13 mouse cellular contexts compared by ENCODE assay signal in the genomic region with DNA sequence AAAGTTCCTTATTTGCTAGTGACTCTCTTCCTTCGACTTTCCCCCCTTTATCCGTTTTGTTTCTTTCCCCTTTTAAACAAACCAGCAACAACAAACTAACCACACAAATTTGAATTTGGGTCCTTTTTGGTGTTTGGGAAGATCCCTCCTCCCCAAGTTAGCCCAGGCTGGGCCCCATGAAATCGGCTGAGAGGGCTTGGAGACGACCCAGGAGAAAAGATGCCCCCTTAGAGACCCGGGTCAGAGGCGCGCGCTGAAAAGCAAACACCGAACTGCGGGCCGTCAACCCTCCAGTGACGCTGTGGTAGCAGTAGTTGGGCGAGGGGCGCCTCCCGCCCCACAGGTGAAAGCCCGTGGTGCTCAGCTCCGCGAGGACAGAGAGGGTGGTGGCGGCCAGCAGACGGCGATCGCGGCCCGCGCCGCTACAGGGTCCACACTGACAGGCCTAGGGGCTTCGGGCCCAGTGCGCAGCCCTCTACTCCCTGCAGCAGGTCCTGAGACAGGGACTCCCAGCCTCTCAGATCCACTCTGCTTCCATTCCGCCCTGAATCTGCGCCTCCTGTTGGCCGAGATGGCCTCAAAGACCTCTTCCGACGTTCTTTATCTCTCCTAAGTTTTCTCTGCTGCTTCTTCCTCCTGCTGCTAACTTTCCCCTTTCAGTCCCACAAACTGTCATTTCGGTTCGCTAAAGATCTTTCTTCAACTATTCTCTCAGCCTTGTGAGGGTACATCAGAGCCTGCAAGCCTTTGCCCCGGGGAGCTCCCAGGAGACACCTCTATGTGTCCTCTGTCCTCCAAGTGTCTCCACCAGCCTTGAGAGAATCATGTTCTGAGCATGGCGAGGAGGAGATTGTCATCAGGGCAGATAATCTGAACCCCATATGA. TPM values are rescaled to one million over a fixed set of nuclear protein-coding genes. Genes with fewer than 3 reads are reported as not detected.
A peak's percentile ranks its signal among the peaks of the same experiment; 100 is the strongest.
DNase-seq lines count a peak whose midpoint lies in the region; ATAC-seq lines count a peak whose summit lies in the region.
"Had no signal": no experiment of that assay in that cellular context is flagged by ENCODE, and none has a peak within 500 bp of the region (broad histone marks: within the 10 kb centered on the region; RNA-seq: fewer than 3 reads in every experiment).

No protein-coding gene starts in this region.

- H3K4me3 ChIP-seq in intestine, embryonic 14.5 days (ENCODE audit: low read depth, low read length) = no peak overlapping the region
- H3K4me3 ChIP-seq in intestine, embryonic 16.5 days (ENCODE audit: low read length) = no peak overlapping the region
- H3K4me3 ChIP-seq in forebrain, embryonic 11.5 days (ENCODE audit: low read depth, low read length) = peak overlapping the region; percentile 23
- no peak overlapping the region for H3K4me3 ChIP-seq in limb, embryonic 13.5 days
- H3K4me3 ChIP-seq: liver, embryonic 12.5 days had no signal

- peak; percentile 66 for DNase-seq in intestine, embryonic 14.5 days (ENCODE audit: low spot score)
- peak; percentile 87 for DNase-seq in ES-CJ7 (ENCODE audit: low read depth, low spot score)
- peak; percentile 91 for DNase-seq in forebrain, embryonic 11.5 days (ENCODE audit: low spot score)
- DNase-seq in gastrocnemius, adult 18-20 months (ENCODE audit: low spot score) = no peak
- DNase-seq: cerebellum, adult 11 months had no signal

- H3K9me3 ChIP-seq in intestine, embryonic 14.5 days (ENCODE audit: control insufficient read depth, low read length) = no peaks in the 10 kb centered on the region
- no peaks in the 10 kb centered on the region for H3K9me3 ChIP-seq in intestine, embryonic 16.5 days (ENCODE audit: control insufficient read depth, low read length)
- no peaks in the 10 kb centered on the region for H3K9me3 ChIP-seq in forebrain, embryonic 11.5 days (ENCODE audit: control insufficient read depth, low read length)
- no peaks in the 10 kb centered on the region for H3K9me3 ChIP-seq in limb, embryonic 13.5 days
- H3K9me3 ChIP-seq: liver, embryonic 12.5 days had no signal

- ATAC-seq in intestine, embryonic 14.5 days (replicated peaks; ENCODE audit: low FRiP score, low TSS enrichment, low read depth) = 0 out of 2 replicates have a peak, but pooled peaks have one; percentile 42
- ATAC-seq in intestine, embryonic 16.5 days = no peak
- ATAC-seq in forebrain, embryonic 11.5 days (replicated peaks; ENCODE audit: low FRiP score) = peak; percentile 53
- peak; percentile 54; the same call in 1 of the 2 replicates for ATAC-seq in limb, embryonic 13.5 days (ENCODE audit: low FRiP score, low read depth)
- ATAC-seq in megakaryocyte-erythroid progenitor cell, adult 5-6 weeks (replicated peaks; ENCODE audit: low FRiP score, low TSS enrichment, poor library complexity, severe bottlenecking) = no peak
- ATAC-seq in activated CD4-positive, CD25-positive, alpha-beta regulatory T cell, adult 4 months = no peak
- ATAC-seq: liver, embryonic 12.5 days had no signal

- H3K27ac ChIP-seq in intestine, embryonic 14.5 days (ENCODE audit: low read depth) = no peak overlapping the region
- no peak overlapping the region for H3K27ac ChIP-seq in intestine, embryonic 16.5 days (ENCODE audit: low read length)
- H3K27ac ChIP-seq in forebrain, embryonic 11.5 days (ENCODE audit: low read depth, low read length) = no peak overlapping the region
- no peak overlapping the region for H3K27ac ChIP-seq in limb, embryonic 13.5 days
- H3K27ac ChIP-seq: liver, embryonic 12.5 days had no signal

- 0 out of 2 replicates have a peak, but pooled peaks cover 3% of the 10 kb centered on the region for H3K4me1 ChIP-seq in intestine, embryonic 14.5 days (replicated peaks; ENCODE audit: control insufficient read depth, insufficient read depth, low read length)
- H3K4me1 ChIP-seq in intestine, embryonic 16.5 days (ENCODE audit: control insufficient read depth, insufficient read depth, low read length) = peaks cover 5% of the 10 kb centered on the region
- peaks cover 22% of the 10 kb centered on the region for H3K4me1 ChIP-seq in forebrain, embryonic 11.5 days (replicated peaks; ENCODE audit: control insufficient read depth, insufficient read depth, low read length)
- H3K4me1 ChIP-seq in limb, embryonic 13.5 days = peaks cover 21% of the 10 kb centered on the region

- H3K27me3 ChIP-seq in intestine, embryonic 14.5 days (replicated peaks; ENCODE audit: control insufficient read depth, insufficient read depth, low read length) = peaks cover 100% of the 10 kb centered on the region
- H3K27me3 ChIP-seq in intestine, embryonic 16.5 days (replicated peaks; ENCODE audit: control insufficient read depth, insufficient read depth, low read length) = peaks cover 92% of the 10 kb centered on the region
- H3K27me3 ChIP-seq in forebrain, embryonic 11.5 days (ENCODE audit: control insufficient read depth, insufficient read depth, low read length) = peaks cover 51% of the 10 kb centered on the region
- peaks cover 98% of the 10 kb centered on the region for H3K27me3 ChIP-seq in limb, embryonic 13.5 days

- no peak overlapping the region for H3K4me2 ChIP-seq in intestine, embryonic 14.5 days (ENCODE audit: low read length)
- H3K4me2 ChIP-seq in intestine, embryonic 16.5 days (ENCODE audit: low read depth, low read length) = no peak overlapping the region
- H3K4me2 ChIP-seq in forebrain, embryonic 11.5 days (ENCODE audit: low read depth, low read length, severe bottlenecking) = peak overlapping the region; percentile 93
- no peak overlapping the region for H3K4me2 ChIP-seq in limb, embryonic 13.5 days (replicated peaks)
- H3K4me2 ChIP-seq: liver, embryonic 12.5 days had no signal

- WGBS in intestine, embryonic 14.5 days = 2% methylated on average over 37 of the region's 37 CpGs
- WGBS in intestine, embryonic 16.5 days = 2% methylated on average over 37 of the region's 37 CpGs
- WGBS in forebrain, embryonic 11.5 days = 3% methylated on average over 37 of the region's 37 CpGs
- WGBS in limb, embryonic 13.5 days = under 1% methylated on average over 37 of the region's 37 CpGs

- H3K36me3 ChIP-seq in intestine, embryonic 14.5 days (ENCODE audit: control insufficient read depth, insufficient read depth, low read length) = no peaks in the 10 kb centered on the region
- no peaks in the 10 kb centered on the region for H3K36me3 ChIP-seq in intestine, embryonic 16.5 days (ENCODE audit: control insufficient read depth, insufficient read depth, low read length)
- no peaks in the 10 kb centered on the region for H3K36me3 ChIP-seq in forebrain, embryonic 11.5 days (ENCODE audit: control insufficient read depth, insufficient read depth, low read length)
- H3K36me3 ChIP-seq in limb, embryonic 13.5 days = no peaks in the 10 kb centered on the region
- H3K36me3 ChIP-seq: G1E; liver, embryonic 12.5 days had no signal

- H3K9ac ChIP-seq in intestine, embryonic 14.5 days (ENCODE audit: low read length) = no peak overlapping the region
- no peak overlapping the region for H3K9ac ChIP-seq in intestine, embryonic 16.5 days (ENCODE audit: low read depth, low read length)
- peak overlapping the region; percentile 39 for H3K9ac ChIP-seq in forebrain, embryonic 11.5 days (ENCODE audit: low read length)
- no peak overlapping the region for H3K9ac ChIP-seq in limb, embryonic 13.5 days
- H3K9ac ChIP-seq: liver, embryonic 12.5 days had no signal

RNA-seq across cellular contexts. Expression of a gene that starts 3.5 kb away (rescaled TPM):
- 0.05 TPM in 1 of 2 replicates, not detected in the other for polyA plus RNA-seq in intestine, embryonic 14.5 days (2014; fragmentation: Nextera tagmentation; extraction: Ambion mirVana)
- not detected in 2 replicates for polyA plus RNA-seq in intestine, embryonic 16.5 days (2015; fragmentation: Nextera tagmentation; extraction: Ambion mirVana)
- 11.3 and 12.4 TPM in 2 replicates for polyA plus RNA-seq in forebrain, embryonic 11.5 days (2014; fragmentation: Nextera tagmentation; extraction: Ambion mirVana)
- polyA plus RNA-seq in limb, embryonic 13.5 days (2015; fragmentation: Nextera tagmentation; extraction: Ambion mirVana) = not detected in 2 replicates
- total RNA-seq in megakaryocyte-erythroid progenitor cell, adult 5-6 weeks (2014; fragmentation: Nextera tagmentation) = not detected in 2 replicates
- total RNA-seq in megakaryocyte-erythroid progenitor cell, adult 5-6 weeks (2017) = not detected in 2 replicates
- total RNA-seq in gastrocnemius, adult 18-20 months (2021) = not detected
- polyA plus RNA-seq in activated CD4-positive, CD25-positive, alpha-beta regulatory T cell, adult 4 months (2017; shearing (Covaris generic)) = not detected
- polyA plus RNA-seq: G1E; heart, embryonic 14.5 days; liver, embryonic 12.5 days; small intestine, adult 2 months had no signal

Comparison
In these comparisons a context has a peak if more than half of its experiments do, and no peak if none do; other contexts are left out.
1. ATAC-seq: peak in intestine, embryonic 14.5 days (single experiment), forebrain, embryonic 11.5 days (single experiment) and limb, embryonic 13.5 days (single experiment); none in intestine, embryonic 16.5 days (single experiment), megakaryocyte-erythroid progenitor cell, adult 5-6 weeks (single experiment) and activated CD4-positive, CD25-positive, alpha-beta regulatory T cell, adult 4 months (single experiment).
2. RNA of a gene that starts 3.5 kb away (polyA plus RNA-seq): 11.3 to 12.4 TPM in forebrain, embryonic 11.5 days; not detected in intestine, embryonic 16.5 days, 0.05 TPM in intestine, embryonic 14.5 days, not detected in limb, embryonic 13.5 days and not detected in activated CD4-positive, CD25-positive, alpha-beta regulatory T cell, adult 4 months; every median in the first group is over 10 times any median in the second.